Mouse (Mus musculus): ENCODE measurements around the gene Odf3l2. TPM values are rescaled to one million over a fixed set of nuclear protein-coding genes. Genes with fewer than 3 reads are reported as not detected.
A peak's percentile ranks its signal among the peaks of the same experiment; 100 is the strongest.

Odf3l2 gene
- polyA plus RNA-seq, 1 experiment = not detected

DNA sequence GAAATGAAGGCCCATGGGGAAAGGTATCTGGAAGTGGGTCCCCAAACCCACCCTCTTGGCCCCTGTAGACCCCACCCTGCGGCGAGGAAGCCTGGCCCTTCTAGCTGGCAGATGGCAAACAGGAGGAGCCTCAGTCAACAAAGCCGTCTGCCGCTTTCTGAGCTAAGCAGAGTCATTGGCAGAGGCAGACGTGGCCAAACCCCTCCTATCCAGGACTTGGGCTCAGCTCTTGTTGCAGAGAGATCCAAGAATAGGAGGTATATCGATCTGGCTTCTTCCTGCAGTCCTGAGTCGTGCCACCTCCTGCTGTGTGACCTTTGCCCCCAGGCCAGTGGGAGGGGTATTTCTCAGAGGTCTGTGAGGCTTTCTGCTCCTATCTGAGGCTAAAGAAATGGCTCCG lies 29.7 kb downstream of the Odf3l2 start:
- Histone ChIP-seq H3ac (ENCODE audit: control insufficient read depth, insufficient read length, low read depth) (no peak overlapping the region), H3K36me3 (ENCODE audit: control insufficient read depth, insufficient read depth) (no peaks in the 10 kb centered on the region), H3K4me3 (ENCODE audit: insufficient read depth, poor library complexity, severe bottlenecking) (no peak overlapping the region), H3K27me3 (ENCODE audit: control insufficient read depth, insufficient read depth, insufficient read length) (peaks cover 34% of the 10 kb centered on the region), H3K79me2 (ENCODE audit: control insufficient read depth, insufficient read depth) (no peaks in the 10 kb centered on the region), H3K79me3 (ENCODE audit: low read depth) (no peaks in the 10 kb centered on the region)
- no peak for TF ChIP-seq MYOD1 (IDR thresholded peaks at IDR 0.05; ENCODE audit: control insufficient read depth, insufficient read length, low read depth)
- TF ChIP-seq MAX (IDR thresholded peaks at IDR 0.05) = no peak
- no peak for TF ChIP-seq USF1 (IDR thresholded peaks at IDR 0.05; ENCODE audit: low read depth)
- no peak for TF ChIP-seq MYOG (IDR thresholded peaks at IDR 0.05; ENCODE audit: control insufficient read depth, extremely low read depth, insufficient read length)
- no peak for TF ChIP-seq CTCF (IDR thresholded peaks at IDR 0.05; ENCODE audit: control insufficient read depth, insufficient read depth, insufficient read length)
- no peak for TF ChIP-seq FOSL1 (IDR thresholded peaks at IDR 0.05; ENCODE audit: insufficient read depth, low read length, poor library complexity, severe bottlenecking)
- TF ChIP-seq CEBPB (IDR thresholded peaks at IDR 0.05; ENCODE audit: low read depth) = no peak

DNA sequence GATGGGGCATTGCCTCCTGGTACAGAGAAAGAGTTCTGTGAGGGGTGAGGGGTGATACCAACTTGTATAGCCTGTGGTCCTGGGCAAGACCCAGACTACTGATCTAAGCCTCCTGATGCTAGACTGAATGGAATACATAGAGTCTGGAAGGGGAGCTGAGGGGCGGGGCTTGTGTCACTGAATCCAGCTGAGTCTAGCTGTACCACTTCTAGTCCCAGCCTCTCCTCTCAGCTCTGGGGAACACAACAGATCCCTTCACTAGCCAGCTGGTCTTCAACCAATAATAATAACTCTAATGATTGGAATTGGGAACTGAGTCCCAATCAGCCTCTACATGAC lies 31.3 kb downstream of the Odf3l2 start:
- no peak overlapping the region for H3ac ChIP-seq (ENCODE audit: control insufficient read depth, insufficient read length, low read depth)
- H3K4me3 ChIP-seq (ENCODE audit: insufficient read depth, poor library complexity, severe bottlenecking) = no peak overlapping the region
- H3K79me3 ChIP-seq (ENCODE audit: low read depth) = no peaks in the 10 kb centered on the region
- H3K79me2 ChIP-seq (ENCODE audit: control insufficient read depth, insufficient read depth) = no peaks in the 10 kb centered on the region
- no peaks in the 10 kb centered on the region for H3K36me3 ChIP-seq (ENCODE audit: control insufficient read depth, insufficient read depth)
- peaks cover 42% of the 10 kb centered on the region for H3K27me3 ChIP-seq (ENCODE audit: control insufficient read depth, insufficient read depth, insufficient read length)
- TF ChIP-seq MYOG (IDR thresholded peaks at IDR 0.05; ENCODE audit: control insufficient read depth, extremely low read depth, insufficient read length) = no peak
- no peak for TF ChIP-seq CEBPB (IDR thresholded peaks at IDR 0.05; ENCODE audit: low read depth)
- no peak for TF ChIP-seq USF1 (IDR thresholded peaks at IDR 0.05; ENCODE audit: low read depth)

DNA sequence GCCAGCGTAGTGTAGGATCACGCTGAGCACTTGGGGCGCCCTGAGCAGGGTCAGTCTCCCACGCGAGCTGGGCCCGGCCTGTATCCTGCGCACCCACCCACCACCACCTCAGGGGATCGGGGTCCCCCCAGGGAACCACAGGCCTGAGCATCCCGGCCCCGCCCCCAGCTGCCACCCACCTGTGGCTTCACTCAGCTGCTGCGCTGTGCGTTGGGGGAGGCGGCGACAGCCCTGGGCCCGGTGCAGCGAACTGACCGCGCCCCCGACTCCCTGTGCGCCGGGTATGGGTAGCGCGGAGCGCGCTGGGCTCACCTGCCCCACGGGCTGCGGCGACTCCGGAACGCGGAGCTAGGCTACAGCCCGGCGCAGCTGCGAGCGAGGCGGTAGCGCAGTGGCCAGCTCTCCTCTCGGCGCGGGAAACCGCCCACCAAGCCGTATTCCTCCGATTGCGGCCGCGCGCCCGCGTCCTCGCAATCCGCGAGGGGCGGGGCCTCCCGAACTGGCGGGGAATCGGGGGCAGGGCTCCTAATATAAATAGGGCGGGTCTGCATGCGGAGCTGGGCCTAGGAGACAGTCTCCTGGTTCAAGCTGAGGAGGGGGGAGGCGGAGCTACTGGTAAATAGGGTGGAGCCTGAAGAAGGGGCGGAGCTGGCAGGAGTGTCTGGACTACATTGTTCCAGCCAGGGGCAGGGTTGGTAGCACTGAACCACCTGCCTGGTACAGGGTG lies 31.8 kb downstream of the Odf3l2 start, which contains the start of gene C2cd4c:
TSS of gene C2cd4c (minus strand) at position 448 of the 727 bp plus-strand sequence.
- H3K36me3 ChIP-seq (ENCODE audit: control insufficient read depth, insufficient read depth) = no peaks in the 10 kb centered on the region
- no peaks in the 10 kb centered on the region for H3K79me3 ChIP-seq (ENCODE audit: low read depth)
- peaks cover 46% of the 10 kb centered on the region for H3K27me3 ChIP-seq (ENCODE audit: control insufficient read depth, insufficient read depth, insufficient read length)
- TF ChIP-seq MYOD1 (IDR thresholded peaks at IDR 0.05; ENCODE audit: control insufficient read depth, insufficient read length, low read depth) = no peak
- no peak for TF ChIP-seq FOSL1 (IDR thresholded peaks at IDR 0.05; ENCODE audit: insufficient read depth, low read length, poor library complexity, severe bottlenecking)
- TF ChIP-seq MYOG (IDR thresholded peaks at IDR 0.05; ENCODE audit: control insufficient read depth, extremely low read depth, insufficient read length) = no peak
- no peak for TF ChIP-seq USF1 (IDR thresholded peaks at IDR 0.05; ENCODE audit: low read depth)
- no peak for TF ChIP-seq CTCF (IDR thresholded peaks at IDR 0.05; ENCODE audit: control insufficient read depth, insufficient read depth, insufficient read length)
- no peak for TF ChIP-seq MAX (IDR thresholded peaks at IDR 0.05)
- TF ChIP-seq CEBPB (IDR thresholded peaks at IDR 0.05; ENCODE audit: low read depth) = no peak
- H3K79me2 ChIP-seq (ENCODE audit: control insufficient read depth, insufficient read depth) = no peaks in the 10 kb centered on the region
- H3ac ChIP-seq (ENCODE audit: control insufficient read depth, insufficient read length, low read depth) = peak within 1 kb of the TSS; percentile 64
- no peak within 1 kb of the TSS for H3K4me3 ChIP-seq (ENCODE audit: insufficient read depth, poor library complexity, severe bottlenecking)

DNA sequence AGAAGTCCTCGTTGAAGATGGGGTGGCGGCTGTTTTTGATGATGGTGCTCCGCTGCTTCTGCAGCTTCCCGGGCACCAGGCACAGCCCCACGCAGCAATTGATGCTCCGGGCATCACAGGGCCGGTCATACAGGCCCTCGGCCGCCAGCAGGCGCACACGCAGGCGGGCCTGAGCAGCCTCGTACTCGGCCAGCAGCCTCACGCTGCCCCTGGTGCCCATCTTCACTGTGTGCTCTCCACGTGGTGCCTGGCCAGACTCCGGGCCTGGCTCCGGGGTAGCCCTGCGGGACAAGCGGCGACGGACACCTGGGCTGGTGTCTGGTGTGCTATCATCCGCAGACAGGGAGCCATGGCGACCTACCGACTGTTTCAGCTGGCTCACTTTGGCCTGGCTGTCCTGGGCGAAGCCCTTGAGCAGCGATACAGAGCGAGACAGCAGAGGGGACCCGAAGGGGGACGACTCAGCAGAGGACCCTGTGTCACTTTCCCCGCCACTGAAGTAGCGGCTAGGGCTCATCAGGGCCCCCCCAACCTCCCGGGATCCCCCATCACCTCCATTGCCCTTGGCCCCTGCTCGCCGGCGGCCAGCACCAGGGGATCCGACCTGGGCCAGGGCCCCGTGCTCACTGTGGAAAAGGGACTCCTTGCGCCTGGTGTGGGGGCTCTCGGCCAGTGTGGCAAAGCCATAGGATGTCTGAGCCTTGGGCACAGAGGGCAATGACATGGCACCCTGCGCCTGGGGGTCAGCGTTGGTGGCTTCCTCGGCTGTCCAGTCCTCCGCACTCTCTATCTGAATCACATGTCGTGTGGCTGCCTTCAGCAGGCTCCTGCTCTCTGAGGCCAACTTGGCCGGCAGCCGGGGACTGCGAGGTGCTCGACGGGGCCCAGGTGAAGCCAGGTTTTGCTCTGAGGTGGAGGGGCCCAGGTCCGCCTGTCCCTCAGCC lies 33.1 kb downstream of the Odf3l2 start:
- H3K36me3 ChIP-seq (ENCODE audit: control insufficient read depth, insufficient read depth) = no peaks in the 10 kb centered on the region

DNA sequence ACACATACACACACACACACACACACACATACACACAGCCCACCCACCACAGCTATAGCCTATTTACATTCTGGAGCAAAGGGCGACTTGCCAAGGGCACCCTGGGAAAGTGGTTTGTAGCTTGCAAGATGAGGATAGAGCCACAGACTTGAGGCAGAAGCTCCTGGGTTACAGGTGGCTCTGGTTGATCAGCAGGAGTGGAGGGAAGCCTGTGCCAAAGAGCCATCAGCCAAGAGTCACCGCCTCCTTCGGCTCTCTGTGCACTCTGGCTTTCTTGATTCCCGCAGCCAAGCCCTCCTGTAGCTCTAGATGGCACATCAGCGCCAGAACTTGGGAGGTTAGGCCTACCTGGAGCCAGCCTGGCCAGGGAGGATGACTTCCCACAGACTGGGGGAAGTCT lies 34.2 kb downstream of the Odf3l2 start:
- Histone ChIP-seq H3K79me3 (ENCODE audit: low read depth) (no peaks in the 10 kb centered on the region), H3K4me3 (ENCODE audit: insufficient read depth, poor library complexity, severe bottlenecking) (no peak overlapping the region), H3ac (ENCODE audit: control insufficient read depth, insufficient read length, low read depth) (no peak overlapping the region), H3K36me3 (ENCODE audit: control insufficient read depth, insufficient read depth) (no peaks in the 10 kb centered on the region), H3K27me3 (ENCODE audit: control insufficient read depth, insufficient read depth, insufficient read length) (peaks cover 56% of the 10 kb centered on the region), H3K79me2 (ENCODE audit: control insufficient read depth, insufficient read depth) (no peaks in the 10 kb centered on the region)
- TF ChIP-seq CEBPB (IDR thresholded peaks at IDR 0.05; ENCODE audit: low read depth) (no peak), CTCF (IDR thresholded peaks at IDR 0.05; ENCODE audit: control insufficient read depth, insufficient read depth, insufficient read length) (no peak), MYOG (IDR thresholded peaks at IDR 0.05; ENCODE audit: control insufficient read depth, extremely low read depth, insufficient read length) (no peak), FOSL1 (IDR thresholded peaks at IDR 0.05; ENCODE audit: insufficient read depth, low read length, poor library complexity, severe bottlenecking) (no peak), MYOD1 (IDR thresholded peaks at IDR 0.05; ENCODE audit: control insufficient read depth, insufficient read length, low read depth) (no peak), USF1 (IDR thresholded peaks at IDR 0.05; ENCODE audit: low read depth) (no peak), MAX (IDR thresholded peaks at IDR 0.05) (no peak)

More for the DNA sequence above, 33.1 kb downstream of the Odf3l2 start:
- H3K79me2 ChIP-seq (ENCODE audit: control insufficient read depth, insufficient read depth) = no peaks in the 10 kb centered on the region
- H3K27me3 ChIP-seq (ENCODE audit: control insufficient read depth, insufficient read depth, insufficient read length) = peaks cover 53% of the 10 kb centered on the region
- H3K79me3 ChIP-seq (ENCODE audit: low read depth) = no peaks in the 10 kb centered on the region
- H3ac ChIP-seq (ENCODE audit: control insufficient read depth, insufficient read length, low read depth) = no peak overlapping the region
- H3K4me3 ChIP-seq (ENCODE audit: insufficient read depth, poor library complexity, severe bottlenecking) = no peak overlapping the region
- TF ChIP-seq MAX (IDR thresholded peaks at IDR 0.05) (no peak), MYOG (IDR thresholded peaks at IDR 0.05; ENCODE audit: control insufficient read depth, extremely low read depth, insufficient read length) (no peak), CEBPB (IDR thresholded peaks at IDR 0.05; ENCODE audit: low read depth) (no peak), MYOD1 (IDR thresholded peaks at IDR 0.05; ENCODE audit: control insufficient read depth, insufficient read length, low read depth) (no peak), CTCF (IDR thresholded peaks at IDR 0.05; ENCODE audit: control insufficient read depth, insufficient read depth, insufficient read length) (no peak), FOSL1 (IDR thresholded peaks at IDR 0.05; ENCODE audit: insufficient read depth, low read length, poor library complexity, severe bottlenecking) (no peak), USF1 (IDR thresholded peaks at IDR 0.05; ENCODE audit: low read depth) (no peak)
